Mouse (Mus musculus) intestine, embryonic 16.5 days (tissue): Measurements from ENCODE around the gene Ptprd. TPM values are rescaled to one million over a fixed set of nuclear protein-coding genes. Genes with fewer than 3 reads are reported as not detected.

Experiments used
- ATAC-seq: fragments of 200-750 bp; cut with Nextera tagmentation; 2 replicates; pipeline ENCODE4 v1.8.0; 2017; ENCODE audit warnings: moderate TSS enrichment, moderate library complexity
- H3K27ac ChIP-seq: fragments of 300-500 bp; sonication (generic); 2 replicates; pipeline ENCODE4 v1.5.1; 2014; ENCODE audit warnings: mild to moderate bottlenecking, low read length
- H3K27me3 ChIP-seq: fragments of 300-500 bp; sonication (generic); replicated peaks from 2 replicates; pipeline ENCODE4 v1.6.1; 2014; ENCODE audit warnings: low read length, control low read depth, mixed read lengths; ENCODE audit not compliant: control insufficient read depth, insufficient read depth
- H3K36me3 ChIP-seq: fragments of 300-500 bp; sonication (generic); 2 replicates; pipeline ENCODE4 v1.6.1; 2014; ENCODE audit warnings: low read length, control low read depth; ENCODE audit not compliant: control insufficient read depth, insufficient read depth
- H3K4me1 ChIP-seq: fragments of 300-500 bp; sonication (generic); 2 replicates; pipeline ENCODE4 v1.6.1; 2014; ENCODE audit warnings: low read length, control low read depth, mixed read lengths; ENCODE audit not compliant: control insufficient read depth, insufficient read depth
- H3K4me2 ChIP-seq: fragments of 300-500 bp; sonication (generic); 2 replicates; pipeline ENCODE4 v1.6.1; 2014; ENCODE audit warnings: low read depth, low read length, control low read depth
- H3K4me3 ChIP-seq: fragments of 300-500 bp; sonication (generic); 2 replicates; pipeline ENCODE4 v1.5.1; 2014; ENCODE audit warnings: mild to moderate bottlenecking, low read length
- H3K9ac ChIP-seq: fragments of 300-500 bp; sonication (generic); 2 replicates; pipeline ENCODE4 v1.6.1; 2014; ENCODE audit warnings: low read depth, low read length
- H3K9me3 ChIP-seq: fragments of 300-500 bp; sonication (generic); 2 replicates; pipeline ENCODE4 v1.6.1; 2016; ENCODE audit warnings: low read length, control low read depth; ENCODE audit not compliant: control insufficient read depth
- WGBS: fragments of 180-500 bp; shearing (Covaris S2); extraction: QIAGEN DNeasy Blood & Tissue Kit; methylation state at CpG from one replicate; pipeline ENCODE4 v1.1.7; 2014; 5-methylcytosine and 5-hydroxymethylcytosine counted together
- polyA plus RNA-seq: library from polyadenylated mRNA; unstranded; fragments of >200 nt; fragmentation: Nextera tagmentation; extraction: Ambion mirVana; gene quantifications from 2 replicates; pipeline ENCODE4 v1.2.1, GENCODE M21; 2015

Gene Ptprd
- polyA plus RNA-seq, 1 experiment from 2014 or later: 5.0 TPM

DNA sequence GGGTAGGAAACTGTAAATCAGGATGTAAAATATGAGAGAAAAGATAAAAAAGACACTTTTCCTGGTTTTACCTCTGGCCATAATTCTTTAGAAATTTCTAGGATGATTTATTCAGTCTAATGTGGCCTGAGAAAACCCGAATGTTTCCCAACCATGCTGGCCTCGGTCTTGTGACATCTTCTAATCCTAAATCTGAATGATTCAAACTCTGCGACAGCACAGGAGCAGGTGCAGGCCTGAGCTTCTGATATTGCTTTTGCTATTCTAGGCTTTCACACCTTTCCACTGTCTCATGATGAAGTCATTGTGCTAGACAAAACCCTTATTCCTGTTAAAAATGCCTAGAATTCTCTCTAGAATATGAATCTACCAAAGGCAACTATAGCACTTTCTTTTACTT lies 51.3 kb downstream of the Ptprd start:
- no peaks in the 10 kb centered on the region for H3K27me3 ChIP-seq
- H3K36me3 ChIP-seq: no peaks in the 10 kb centered on the region
- H3K4me1 ChIP-seq: no peaks in the 10 kb centered on the region
- no peak for ATAC-seq
- H3K4me3 ChIP-seq: no peak overlapping the region
- no peak overlapping the region for H3K27ac ChIP-seq
- WGBS: 81% methylated on average over 3 of the region's 3 CpGs
- no peak overlapping the region for H3K9ac ChIP-seq
- H3K4me2 ChIP-seq: no peak overlapping the region
- H3K9me3 ChIP-seq: no peaks in the 10 kb centered on the region

DNA sequence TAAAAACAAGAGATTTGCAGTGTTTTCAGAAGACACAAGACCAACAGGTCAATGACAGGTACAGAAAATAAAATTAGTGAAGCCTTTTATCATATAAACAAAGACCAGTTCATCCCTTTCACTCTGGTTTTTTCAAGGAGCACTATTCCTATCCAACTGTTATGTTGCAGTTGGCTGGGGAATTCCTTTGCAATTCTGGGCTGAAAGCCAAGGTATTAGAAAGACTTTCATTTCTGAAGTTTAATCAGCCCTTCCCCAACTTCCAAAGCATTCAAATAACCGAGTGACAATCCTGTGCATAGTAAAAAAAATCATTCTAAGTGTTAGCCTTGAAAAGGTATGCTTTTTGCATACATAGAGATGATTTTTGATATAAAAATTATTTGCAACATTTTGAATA lies 61.2 kb downstream of the Ptprd start:
- H3K9me3 ChIP-seq: no peaks in the 10 kb centered on the region
- no peaks in the 10 kb centered on the region for H3K36me3 ChIP-seq
- H3K27me3 ChIP-seq: no peaks in the 10 kb centered on the region
- ATAC-seq: no peak
- no peak overlapping the region for H3K4me2 ChIP-seq
- H3K27ac ChIP-seq: no peak overlapping the region
- WGBS: 28% methylated on average over 1 of the region's 1 CpGs
- no peak overlapping the region for H3K4me3 ChIP-seq
- no peaks in the 10 kb centered on the region for H3K4me1 ChIP-seq
- H3K9ac ChIP-seq: no peak overlapping the region

DNA sequence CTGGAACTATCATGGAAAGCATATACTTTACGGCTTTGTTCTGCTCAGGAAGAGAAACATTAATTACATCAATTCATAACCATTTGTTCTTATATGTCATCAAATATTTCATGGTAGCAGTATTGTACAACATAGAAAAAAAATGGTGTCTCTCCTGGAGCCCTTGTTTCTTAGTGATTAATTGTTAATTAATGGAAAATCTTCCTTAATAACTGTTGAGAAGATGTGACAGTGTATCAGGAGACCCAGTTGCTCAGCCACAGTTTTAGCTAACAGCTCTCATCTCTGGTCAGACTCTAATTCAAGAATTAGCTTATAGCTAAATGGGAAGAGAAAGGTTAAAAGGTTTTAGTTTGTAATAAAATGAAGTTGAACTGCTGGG lies 69.0 kb downstream of the Ptprd start:
- Histone ChIP-seq H3K4me1 (no peaks in the 10 kb centered on the region), H3K9me3 (no peaks in the 10 kb centered on the region), H3K27ac (no peak overlapping the region), H3K27me3 (no peaks in the 10 kb centered on the region), H3K4me2 (no peak overlapping the region), H3K36me3 (no peaks in the 10 kb centered on the region), H3K9ac (no peak overlapping the region), H3K4me3 (no peak overlapping the region)
- ATAC-seq: no peak
- 73% methylated on average over 1 of the region's 1 CpGs for WGBS

DNA sequence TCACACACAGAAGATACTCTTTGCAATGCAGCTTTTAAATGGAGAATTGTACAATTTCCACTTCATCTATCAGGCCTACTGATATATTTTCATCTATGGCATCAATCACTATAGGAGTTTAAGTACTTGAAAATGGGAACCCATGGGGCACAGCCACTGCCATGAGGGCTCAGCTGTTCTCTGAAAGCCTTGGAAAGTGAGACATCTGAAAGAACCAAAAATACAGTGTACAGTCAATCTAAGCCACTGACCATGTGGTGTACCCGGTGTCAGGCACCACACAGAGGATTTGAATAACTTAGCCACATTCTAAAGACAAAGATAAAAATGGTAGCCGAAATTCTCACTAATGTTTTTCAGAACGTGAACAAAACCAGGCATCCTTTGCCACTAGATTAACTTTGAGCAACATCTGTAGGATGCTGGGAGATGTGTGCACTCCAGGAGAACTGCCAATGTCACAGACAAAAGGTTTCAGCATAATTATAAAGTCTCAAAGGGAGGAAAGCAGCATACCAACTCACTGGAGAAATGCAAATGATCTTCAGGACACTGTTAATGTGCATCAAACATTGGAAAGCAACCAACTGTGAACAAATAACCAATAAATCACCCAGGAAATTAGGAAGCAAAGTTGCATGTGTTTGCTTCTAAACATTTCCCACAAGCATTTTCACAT lies 69.5 kb downstream of the Ptprd start:
- H3K4me1 ChIP-seq: no peaks in the 10 kb centered on the region
- H3K4me2 ChIP-seq: no peak overlapping the region
- no peak overlapping the region for H3K4me3 ChIP-seq
- ATAC-seq: no peak
- no peak overlapping the region for H3K9ac ChIP-seq
- no peak overlapping the region for H3K27ac ChIP-seq
- no peaks in the 10 kb centered on the region for H3K36me3 ChIP-seq
- H3K27me3 ChIP-seq: no peaks in the 10 kb centered on the region
- 81% methylated on average over 3 of the region's 3 CpGs for WGBS
- H3K9me3 ChIP-seq: no peaks in the 10 kb centered on the region

DNA sequence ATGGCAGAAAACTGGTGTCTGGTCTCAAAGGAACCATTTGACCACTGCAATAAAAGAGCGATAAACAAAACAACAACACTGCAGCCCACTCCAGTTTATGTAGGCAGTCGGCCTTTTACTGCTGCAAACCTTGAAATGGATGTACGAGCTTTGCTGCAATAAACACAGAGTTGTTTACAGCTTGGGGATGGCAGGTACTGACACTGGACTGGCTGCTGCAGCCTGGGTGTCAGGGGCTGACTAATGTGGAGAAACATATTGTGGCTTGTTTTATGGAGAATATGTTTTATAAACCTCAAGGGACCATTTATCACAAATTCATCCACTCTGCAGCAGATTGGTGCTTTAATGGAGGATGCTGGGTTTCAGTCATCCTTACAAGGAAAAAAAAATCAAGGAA lies 100.9 kb downstream of the Ptprd start:
- Histone ChIP-seq H3K4me3 (no peak overlapping the region), H3K9ac (no peak overlapping the region), H3K9me3 (no peaks in the 10 kb centered on the region), H3K4me2 (no peak overlapping the region), H3K27ac (no peak overlapping the region), H3K36me3 (no peaks in the 10 kb centered on the region), H3K4me1 (no peaks in the 10 kb centered on the region), H3K27me3 (no peaks in the 10 kb centered on the region)
- ATAC-seq: no peak
- 35% methylated on average over 3 of the region's 3 CpGs for whole genome bisulfite sequencing

DNA sequence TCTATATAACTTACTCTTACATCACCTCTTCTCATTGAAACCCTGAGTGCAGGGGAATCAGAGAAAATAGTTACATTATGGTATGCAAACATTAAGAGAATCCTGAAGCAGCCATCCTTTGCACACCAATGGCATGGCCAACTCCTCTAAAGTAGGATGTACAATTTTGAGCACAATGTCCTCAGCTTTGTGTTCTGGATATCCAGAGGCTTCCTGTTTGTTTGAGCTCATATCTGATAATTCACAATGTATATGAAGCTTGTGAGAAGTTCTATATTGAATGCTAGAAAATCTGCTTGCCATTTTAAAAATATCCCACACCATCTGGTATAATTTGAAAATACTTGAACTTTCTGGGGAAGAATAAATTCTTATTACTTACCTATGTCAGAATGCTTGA lies 114.2 kb downstream of the Ptprd start:
- H3K27me3 ChIP-seq: no peaks in the 10 kb centered on the region
- H3K4me3 ChIP-seq: no peak overlapping the region
- H3K36me3 ChIP-seq: no peaks in the 10 kb centered on the region
- H3K4me2 ChIP-seq: no peak overlapping the region
- no peak overlapping the region for H3K9ac ChIP-seq
- H3K27ac ChIP-seq: no peak overlapping the region
- no peaks in the 10 kb centered on the region for H3K9me3 ChIP-seq
- no peak for ATAC-seq
- no peaks in the 10 kb centered on the region for H3K4me1 ChIP-seq

DNA sequence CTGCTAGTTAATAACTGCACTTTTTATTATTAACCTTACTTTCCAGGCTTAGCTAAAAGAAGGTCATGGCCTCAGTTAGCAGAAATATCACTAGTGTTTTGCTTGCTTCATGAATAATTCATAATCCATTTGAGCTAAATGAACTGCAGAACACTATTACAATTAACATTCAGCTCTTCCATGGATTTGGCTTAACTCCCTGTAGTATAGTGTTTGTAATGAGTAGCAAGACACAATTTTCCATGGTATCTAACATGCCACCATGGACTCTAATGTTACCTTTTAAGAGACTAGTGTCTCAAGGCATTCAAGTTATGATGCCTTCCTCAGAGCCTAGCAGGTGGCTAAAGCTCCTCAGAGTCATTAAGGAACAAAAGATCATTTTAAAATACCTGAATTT lies 129.0 kb downstream of the Ptprd start:
- H3K4me1 ChIP-seq: no peaks in the 10 kb centered on the region
- no peak for ATAC-seq
- H3K27ac ChIP-seq: no peak overlapping the region
- H3K9me3 ChIP-seq: no peaks in the 10 kb centered on the region
- H3K9ac ChIP-seq: no peak overlapping the region
- H3K27me3 ChIP-seq: no peaks in the 10 kb centered on the region
- no peak overlapping the region for H3K4me2 ChIP-seq
- H3K36me3 ChIP-seq: no peaks in the 10 kb centered on the region
- H3K4me3 ChIP-seq: no peak overlapping the region

DNA sequence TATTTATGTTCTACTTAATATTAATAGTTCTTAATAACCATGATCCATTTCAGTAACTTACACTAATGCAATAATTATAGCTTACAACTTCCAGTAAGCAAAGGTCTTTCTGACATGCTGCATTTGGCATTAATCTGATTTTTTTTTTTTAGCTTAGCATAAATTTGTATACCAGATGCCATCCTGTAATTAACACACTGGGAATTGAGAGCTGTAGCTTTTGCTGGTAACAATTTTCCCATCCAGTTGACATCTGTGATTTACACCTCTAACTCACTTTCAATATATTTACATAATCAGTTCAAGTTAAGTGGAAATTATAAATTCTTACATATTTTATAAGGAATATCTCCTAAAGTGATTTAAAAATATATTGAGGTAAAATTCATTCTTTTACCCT lies 134.3 kb downstream of the Ptprd start:
- Histone ChIP-seq H3K36me3 (no peaks in the 10 kb centered on the region), H3K27ac (no peak overlapping the region), H3K4me3 (no peak overlapping the region), H3K4me1 (no peaks in the 10 kb centered on the region), H3K9me3 (no peaks in the 10 kb centered on the region), H3K27me3 (no peaks in the 10 kb centered on the region), H3K9ac (no peak overlapping the region), H3K4me2 (no peak overlapping the region)
- no peak for ATAC-seq

DNA sequence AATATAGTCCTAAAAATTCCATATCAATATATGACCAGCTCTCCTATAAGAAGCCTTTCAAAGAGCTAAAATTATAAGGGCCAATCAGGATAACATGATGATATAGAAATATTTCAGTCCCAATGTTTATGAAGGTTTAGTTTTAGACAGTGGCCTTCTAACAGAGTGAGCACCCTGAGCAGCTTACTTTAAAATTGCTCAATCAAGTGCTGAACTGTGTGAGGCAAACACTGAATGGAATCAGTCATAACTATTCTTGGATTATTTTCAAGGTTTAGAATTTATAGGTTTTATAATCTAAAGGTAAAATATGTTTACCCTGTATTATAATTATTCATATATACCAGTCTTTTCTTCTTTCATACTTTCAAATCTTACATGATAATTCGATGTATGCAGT lies 134.7 kb downstream of the Ptprd start:
- H3K4me3 ChIP-seq: no peak overlapping the region
- H3K36me3 ChIP-seq: no peaks in the 10 kb centered on the region
- H3K4me2 ChIP-seq: no peak overlapping the region
- ATAC-seq: no peak
- no peaks in the 10 kb centered on the region for H3K27me3 ChIP-seq
- no peaks in the 10 kb centered on the region for H3K9me3 ChIP-seq
- no peaks in the 10 kb centered on the region for H3K4me1 ChIP-seq
- 86% methylated on average over 1 of the region's 1 CpGs for WGBS
- no peak overlapping the region for H3K27ac ChIP-seq
- H3K9ac ChIP-seq: no peak overlapping the region

DNA sequence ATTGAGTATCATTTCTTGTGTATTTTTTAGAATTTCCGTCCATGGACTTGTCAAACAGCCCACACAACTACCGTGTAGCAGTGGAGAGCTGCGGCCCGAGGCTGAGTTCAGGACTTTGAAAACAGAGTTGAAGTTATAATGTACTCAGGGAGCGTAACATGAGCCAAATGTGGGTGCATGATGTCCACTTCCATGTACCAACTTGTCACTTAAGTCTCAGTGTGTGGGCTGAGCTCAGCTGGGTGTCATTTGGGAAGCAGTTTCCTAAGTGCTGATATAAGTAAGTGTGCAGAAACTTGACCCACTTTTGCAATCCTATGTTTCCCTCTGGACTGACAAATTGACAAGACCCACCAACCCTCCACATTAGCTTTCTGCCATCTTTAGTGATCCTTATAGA lies 173.4 kb downstream of the Ptprd start:
- Histone ChIP-seq H3K27me3 (no peaks in the 10 kb centered on the region), H3K4me3 (no peak overlapping the region), H3K4me1 (no peaks in the 10 kb centered on the region), H3K36me3 (no peaks in the 10 kb centered on the region), H3K9me3 (no peaks in the 10 kb centered on the region), H3K4me2 (no peak overlapping the region), H3K27ac (no peak overlapping the region), H3K9ac (no peak overlapping the region)
- ATAC-seq: no peak
- WGBS: 86% methylated on average over 5 of the region's 5 CpGs
